Mouse (Mus musculus): ENCODE measurements around the gene Lrrc18. TPM values are rescaled to one million over a fixed set of nuclear protein-coding genes. Genes with fewer than 3 reads are reported as not detected.

Lrrc18 gene
- 0.35 and 0.43 TPM in 2 replicates for polyA plus RNA-seq (2015; fragmentation: Nextera tagmentation; extraction: Ambion mirVana)

DNA sequence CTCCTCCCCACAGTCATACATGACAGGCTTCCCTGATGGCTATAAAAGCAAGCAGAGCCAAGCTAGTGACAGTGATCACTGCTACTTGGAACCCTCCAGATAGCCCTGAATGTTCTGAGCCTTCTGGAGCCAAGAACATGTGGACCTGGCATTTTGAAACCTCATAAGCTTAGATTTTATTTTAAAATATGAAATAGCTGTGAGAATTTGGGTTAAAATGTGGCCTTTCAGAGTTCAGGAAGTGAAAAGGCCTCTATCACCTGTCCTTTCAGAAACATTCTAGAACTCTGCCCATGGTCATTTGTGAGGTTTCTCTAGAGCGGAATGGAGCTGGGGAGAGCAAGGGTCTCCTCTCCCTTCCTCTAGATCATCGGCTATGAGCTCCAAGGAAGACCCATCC lies at the start of gene Lrrc18:
Gene Lrrc18 (plus strand): TSS at position 301 of the 400 bp plus-strand sequence.
- Histone ChIP-seq H3K9ac (replicated peaks) (no peak within 1 kb of the TSS), H3K27ac (no peak within 1 kb of the TSS), H3K36me3 (no peaks in the 10 kb centered on the region), H3K4me2 (replicated peaks) (no peak within 1 kb of the TSS), H3K4me3 (replicated peaks) (no peak within 1 kb of the TSS), H3K27me3 (no peaks in the 10 kb centered on the region), H3K9me3 (no peaks in the 10 kb centered on the region), H3K4me1 (replicated peaks) (peaks cover 15% of the 10 kb centered on the region)
- ATAC-seq: no peak
- WGBS: 90% methylated on average over 2 of the region's 2 CpGs

DNA sequence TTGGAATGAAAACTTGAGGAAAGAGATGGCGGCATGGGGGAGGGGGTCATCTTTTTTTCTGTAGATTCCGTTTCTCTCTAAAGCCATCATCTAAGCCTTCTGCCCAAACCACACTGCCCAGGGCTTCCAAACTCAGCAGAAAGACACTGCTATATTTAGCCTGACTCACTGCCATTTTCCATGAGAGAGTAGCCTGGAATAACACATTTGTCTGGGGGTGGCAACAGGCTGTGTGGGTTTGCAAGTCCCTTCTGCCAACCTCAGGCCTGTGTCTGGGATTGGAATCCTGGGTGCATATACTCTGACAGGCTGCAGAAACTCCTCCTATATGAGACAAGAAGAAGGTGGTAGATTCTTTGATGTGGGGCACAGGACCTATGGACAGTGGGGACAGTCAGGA lies 43.7 kb upstream of the Lrrc18 start:
- Histone ChIP-seq H3K27ac (no peak overlapping the region), H3K27me3 (no peaks in the 10 kb centered on the region), H3K9ac (replicated peaks) (no peak overlapping the region), H3K9me3 (no peaks in the 10 kb centered on the region), H3K4me1 (replicated peaks) (peaks cover 16% of the 10 kb centered on the region), H3K36me3 (no peaks in the 10 kb centered on the region), H3K4me2 (replicated peaks) (no peak overlapping the region), H3K4me3 (replicated peaks) (no peak overlapping the region)
- 91% methylated on average over 2 of the region's 2 CpGs for WGBS
- ATAC-seq: no peak

DNA sequence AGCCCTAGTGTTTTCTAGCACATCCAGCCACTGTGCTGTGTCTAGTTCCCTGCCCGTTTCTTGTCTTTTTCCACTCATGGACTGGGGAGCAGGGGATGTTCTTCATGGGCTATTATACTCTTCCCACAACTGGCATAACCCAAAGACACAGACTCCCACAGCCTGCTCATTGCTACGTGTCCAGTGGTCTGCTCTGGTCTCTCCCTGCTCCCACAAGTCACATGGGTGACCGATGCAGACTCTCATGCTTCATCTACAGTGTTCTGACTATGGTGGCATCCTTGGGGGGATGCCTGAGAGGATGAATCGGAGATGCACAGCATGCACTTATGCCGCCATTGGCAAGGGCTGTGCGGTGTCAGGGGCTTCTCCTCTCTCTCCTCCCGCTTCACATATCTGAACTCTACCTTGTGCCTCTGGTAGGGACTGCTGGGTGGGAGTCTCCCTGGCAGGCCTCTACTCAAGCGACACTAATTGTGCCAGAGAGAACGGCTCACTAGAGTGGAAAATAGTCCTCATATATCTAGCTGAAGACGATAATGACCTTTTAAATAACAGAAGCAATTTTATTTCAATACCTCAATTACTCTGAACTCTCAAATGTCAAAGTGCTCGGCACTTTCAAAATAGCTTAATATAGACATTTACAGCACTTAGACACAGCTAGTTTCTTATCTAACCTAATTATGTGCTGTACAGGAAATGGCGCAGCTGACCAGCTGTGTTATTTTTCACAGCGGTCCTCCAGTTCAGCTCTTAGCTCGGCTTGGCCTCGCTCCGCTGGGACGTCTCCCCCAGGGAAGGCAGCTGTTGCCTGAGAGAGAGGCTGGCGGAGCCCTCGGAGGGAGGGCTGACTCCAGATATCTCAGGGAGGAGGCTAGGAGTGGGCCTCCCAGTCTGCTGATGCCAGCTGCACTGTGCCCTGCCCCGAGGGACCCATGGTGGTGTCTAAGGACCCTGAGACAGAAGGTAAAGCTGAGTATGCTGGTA lies 40.6 kb upstream of the Lrrc18 start:
- WGBS: 56% methylated on average over 20 of the region's 20 CpGs
- Histone ChIP-seq H3K27ac (peak overlapping the region; percentile 35; the same call in 1 of the 2 replicates), H3K9ac (replicated peaks) (no peak overlapping the region), H3K4me1 (replicated peaks) (peaks cover 16% of the 10 kb centered on the region), H3K27me3 (no peaks in the 10 kb centered on the region), H3K4me2 (replicated peaks) (no peak overlapping the region), H3K4me3 (replicated peaks) (no peak overlapping the region), H3K9me3 (no peaks in the 10 kb centered on the region), H3K36me3 (no peaks in the 10 kb centered on the region)
- peak; percentile 83 for ATAC-seq

DNA sequence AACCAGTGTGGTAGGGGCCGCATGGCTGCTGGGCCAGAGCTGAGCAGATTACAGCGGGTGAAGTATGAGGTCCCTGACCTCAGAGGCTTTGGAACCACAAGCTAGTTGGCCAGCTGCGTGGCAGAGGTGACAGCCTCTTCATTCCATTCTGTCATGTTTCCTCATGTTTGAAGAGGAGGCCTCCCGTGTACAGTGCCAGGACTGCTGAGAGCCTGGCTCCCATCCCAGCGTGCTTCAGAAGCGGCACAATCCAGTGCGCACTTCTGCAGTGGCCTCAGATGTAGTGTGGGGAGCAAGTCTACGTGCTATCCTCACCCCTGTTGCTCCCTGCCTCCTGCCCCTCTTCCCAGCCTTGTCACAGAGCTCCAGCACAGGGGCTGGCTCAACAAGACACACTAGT lies 34.7 kb upstream of the Lrrc18 start:
- Histone ChIP-seq H3K27ac (no peak overlapping the region), H3K4me1 (replicated peaks) (peaks cover under 1% of the 10 kb centered on the region), H3K27me3 (no peaks in the 10 kb centered on the region), H3K4me3 (replicated peaks) (no peak overlapping the region), H3K4me2 (replicated peaks) (no peak overlapping the region), H3K9me3 (no peaks in the 10 kb centered on the region), H3K9ac (replicated peaks) (no peak overlapping the region), H3K36me3 (no peaks in the 10 kb centered on the region)
- WGBS: 82% methylated on average over 8 of the region's 8 CpGs
- ATAC-seq: peak; percentile 35; the same call in 1 of the 2 replicates

DNA sequence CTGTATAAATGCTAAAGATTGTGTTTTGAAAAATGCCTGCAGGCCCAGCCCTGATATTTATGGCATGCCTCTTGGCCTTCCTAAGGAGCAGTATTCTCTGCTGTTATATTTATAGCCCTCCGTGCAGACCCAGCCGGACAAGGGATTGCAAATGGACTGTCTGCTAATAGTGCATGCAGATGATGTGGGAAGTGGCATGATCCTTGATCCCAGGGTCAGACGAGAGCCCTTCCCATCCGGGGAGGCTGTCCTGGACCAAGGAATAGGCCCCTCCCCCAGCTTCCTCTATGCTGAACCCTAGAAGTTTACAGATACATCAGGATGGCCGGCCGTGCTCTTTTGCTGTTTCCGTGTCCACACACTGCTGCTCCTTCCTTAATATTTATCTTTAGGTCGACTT lies 32.5 kb upstream of the Lrrc18 start:
- WGBS: 76% methylated on average over 8 of the region's 8 CpGs
- Histone ChIP-seq H3K27ac (no peak overlapping the region), H3K9ac (replicated peaks) (no peak overlapping the region), H3K4me3 (replicated peaks) (no peak overlapping the region), H3K4me2 (replicated peaks) (no peak overlapping the region), H3K9me3 (no peaks in the 10 kb centered on the region), H3K36me3 (no peaks in the 10 kb centered on the region), H3K4me1 (replicated peaks) (no peaks in the 10 kb centered on the region), H3K27me3 (no peaks in the 10 kb centered on the region)
- ATAC-seq: no peak

DNA sequence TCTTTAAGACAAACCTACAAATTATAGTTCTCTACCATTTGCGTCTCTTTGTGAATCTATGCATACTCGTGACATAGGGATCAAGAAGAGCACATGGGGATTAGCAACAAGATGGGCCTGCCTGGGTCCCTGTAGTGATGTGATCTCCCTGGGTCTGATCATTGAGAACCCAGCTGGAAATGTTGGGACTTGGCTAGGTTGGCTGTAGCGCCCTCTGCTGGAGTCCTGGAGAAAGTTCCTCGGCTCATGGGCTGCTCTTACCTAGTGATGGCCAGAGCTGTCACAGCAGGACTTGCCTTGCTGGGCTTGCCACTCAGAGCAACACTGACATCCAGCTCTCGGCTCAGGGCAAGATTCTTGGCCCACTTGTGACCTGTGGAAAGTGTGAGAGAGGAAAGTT lies 30.7 kb upstream of the Lrrc18 start:
- no peak overlapping the region for H3K27ac ChIP-seq

DNA sequence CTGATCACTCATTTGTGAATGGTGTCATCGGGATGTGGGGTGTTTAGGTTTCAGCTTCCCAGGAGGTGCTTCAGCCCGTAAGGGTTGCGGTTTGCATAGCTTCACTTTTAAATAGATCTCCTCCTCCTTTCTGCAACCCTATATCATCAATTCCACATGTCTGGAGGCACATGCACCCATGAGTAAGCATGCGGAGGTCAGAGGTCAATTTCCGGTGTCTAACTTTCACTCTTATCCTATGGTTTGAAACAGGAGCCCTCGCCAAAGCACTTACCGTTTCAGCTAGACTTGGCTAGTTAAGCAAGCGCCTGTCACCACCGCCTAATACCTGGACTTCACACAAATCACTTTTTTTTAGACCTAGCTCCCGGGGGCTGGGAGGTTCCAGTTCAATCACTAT lies 26.4 kb upstream of the Lrrc18 start:
- H3K4me1 ChIP-seq (replicated peaks): no peaks in the 10 kb centered on the region

More for the DNA sequence above, 30.7 kb upstream of the Lrrc18 start:
- no peaks in the 10 kb centered on the region for H3K9me3 ChIP-seq
- H3K4me3 ChIP-seq (replicated peaks): no peak overlapping the region
- no peak overlapping the region for H3K4me2 ChIP-seq (replicated peaks)
- H3K9ac ChIP-seq (replicated peaks): no peak overlapping the region
- no peaks in the 10 kb centered on the region for H3K4me1 ChIP-seq (replicated peaks)
- H3K36me3 ChIP-seq: no peaks in the 10 kb centered on the region
- peak; percentile 41; the same call in 1 of the 2 replicates for ATAC-seq
- H3K27me3 ChIP-seq: no peaks in the 10 kb centered on the region
- WGBS: 34% methylated on average over 5 of the region's 5 CpGs

DNA sequence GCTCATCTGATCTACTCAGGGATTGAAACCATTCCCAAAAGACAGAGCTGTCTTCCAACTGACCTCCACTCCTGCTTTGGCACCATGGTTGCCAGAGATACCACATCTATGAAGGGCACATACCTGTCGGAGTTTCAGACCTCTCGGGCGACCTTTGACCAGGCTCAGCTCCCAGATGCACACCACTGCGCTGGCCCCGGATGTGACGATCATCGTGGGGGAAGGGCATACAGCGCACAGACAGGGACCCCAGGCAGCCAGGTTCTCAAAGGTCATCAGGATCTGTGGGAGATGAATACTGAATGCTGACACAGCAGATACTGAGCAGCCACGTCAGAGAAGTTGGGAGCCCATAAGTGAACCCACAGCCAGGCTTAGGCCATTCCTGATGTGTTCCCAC lies 20.5 kb upstream of the Lrrc18 start:
- Histone ChIP-seq H3K4me3 (replicated peaks) (no peak overlapping the region), H3K4me2 (replicated peaks) (no peak overlapping the region), H3K4me1 (replicated peaks) (no peaks in the 10 kb centered on the region), H3K9me3 (no peaks in the 10 kb centered on the region), H3K27ac (no peak overlapping the region), H3K36me3 (no peaks in the 10 kb centered on the region), H3K27me3 (no peaks in the 10 kb centered on the region), H3K9ac (replicated peaks) (no peak overlapping the region)
- ATAC-seq: no peak
- 80% methylated on average over 9 of the region's 9 CpGs for WGBS

More for the DNA sequence above, 26.4 kb upstream of the Lrrc18 start:
- Histone ChIP-seq H3K9me3 (no peaks in the 10 kb centered on the region), H3K4me2 (replicated peaks) (no peak overlapping the region), H3K36me3 (no peaks in the 10 kb centered on the region), H3K27me3 (no peaks in the 10 kb centered on the region), H3K9ac (replicated peaks) (no peak overlapping the region), H3K4me3 (replicated peaks) (no peak overlapping the region), H3K27ac (no peak overlapping the region)
- 88% methylated on average over 10 of the region's 10 CpGs for WGBS
- no peak for ATAC-seq

DNA sequence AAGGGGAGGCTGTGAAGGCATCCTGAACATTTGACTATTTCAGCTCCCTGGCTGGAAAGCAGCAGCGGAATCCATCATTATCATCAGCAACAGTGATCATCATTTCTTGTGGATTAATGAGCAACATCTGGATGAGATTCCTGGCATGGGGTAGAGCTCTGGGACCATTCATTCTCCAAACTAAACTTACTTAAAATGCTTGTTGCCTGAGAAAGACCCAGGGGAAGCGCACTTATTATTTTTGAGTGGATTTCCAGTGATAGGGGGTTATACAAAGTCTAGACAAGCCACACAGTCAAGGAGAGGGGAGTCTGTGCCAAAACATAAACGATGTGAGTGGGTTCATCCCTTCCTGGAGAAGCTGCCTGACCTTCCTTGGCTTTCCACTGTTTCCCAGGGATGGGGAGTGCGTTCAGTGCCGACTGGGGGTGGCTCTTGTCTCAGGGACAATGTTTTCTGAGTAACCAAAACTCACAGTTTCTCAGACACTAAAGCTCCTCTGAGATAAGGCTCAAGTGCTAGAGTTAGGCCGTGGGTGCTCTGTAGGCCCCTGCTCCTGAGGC lies 6.9 kb upstream of the Lrrc18 start:
- no peaks in the 10 kb centered on the region for H3K36me3 ChIP-seq
- no peak overlapping the region for H3K9ac ChIP-seq (replicated peaks)
- no peaks in the 10 kb centered on the region for H3K4me1 ChIP-seq (replicated peaks)
- WGBS: 82% methylated on average over 6 of the region's 6 CpGs
- H3K4me2 ChIP-seq (replicated peaks): no peak overlapping the region
- no peak overlapping the region for H3K4me3 ChIP-seq (replicated peaks)
- no peaks in the 10 kb centered on the region for H3K27me3 ChIP-seq
- ATAC-seq: no peak
- no peak overlapping the region for H3K27ac ChIP-seq
- no peaks in the 10 kb centered on the region for H3K9me3 ChIP-seq

DNA sequence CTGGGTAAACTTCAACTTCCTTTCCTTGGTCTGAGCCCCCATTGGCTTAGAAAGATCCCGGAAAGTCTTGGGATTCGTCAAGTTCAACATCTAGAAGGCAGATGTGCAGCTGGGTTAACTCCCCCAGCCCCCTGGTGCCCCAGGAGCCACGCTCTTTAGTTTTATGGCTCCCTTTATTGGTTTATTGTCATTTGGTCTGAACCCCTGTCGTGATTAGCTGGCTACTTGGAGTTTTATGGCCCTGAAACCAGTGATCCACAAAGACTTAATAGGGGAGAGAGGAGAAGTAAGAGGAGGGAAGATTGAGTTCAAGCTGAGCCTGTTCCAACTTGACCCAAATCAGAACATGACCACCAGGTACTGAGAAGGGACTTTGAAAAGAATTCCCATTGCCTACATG lies 4.5 kb upstream of the Lrrc18 start:
- no peak for ATAC-seq
- Histone ChIP-seq H3K9ac (replicated peaks) (no peak overlapping the region), H3K4me3 (replicated peaks) (no peak overlapping the region), H3K27ac (no peak overlapping the region), H3K4me1 (replicated peaks) (no peaks in the 10 kb centered on the region), H3K4me2 (replicated peaks) (no peak overlapping the region), H3K27me3 (no peaks in the 10 kb centered on the region), H3K9me3 (no peaks in the 10 kb centered on the region), H3K36me3 (no peaks in the 10 kb centered on the region)
- WGBS: 77% methylated on average over 4 of the region's 4 CpGs

DNA sequence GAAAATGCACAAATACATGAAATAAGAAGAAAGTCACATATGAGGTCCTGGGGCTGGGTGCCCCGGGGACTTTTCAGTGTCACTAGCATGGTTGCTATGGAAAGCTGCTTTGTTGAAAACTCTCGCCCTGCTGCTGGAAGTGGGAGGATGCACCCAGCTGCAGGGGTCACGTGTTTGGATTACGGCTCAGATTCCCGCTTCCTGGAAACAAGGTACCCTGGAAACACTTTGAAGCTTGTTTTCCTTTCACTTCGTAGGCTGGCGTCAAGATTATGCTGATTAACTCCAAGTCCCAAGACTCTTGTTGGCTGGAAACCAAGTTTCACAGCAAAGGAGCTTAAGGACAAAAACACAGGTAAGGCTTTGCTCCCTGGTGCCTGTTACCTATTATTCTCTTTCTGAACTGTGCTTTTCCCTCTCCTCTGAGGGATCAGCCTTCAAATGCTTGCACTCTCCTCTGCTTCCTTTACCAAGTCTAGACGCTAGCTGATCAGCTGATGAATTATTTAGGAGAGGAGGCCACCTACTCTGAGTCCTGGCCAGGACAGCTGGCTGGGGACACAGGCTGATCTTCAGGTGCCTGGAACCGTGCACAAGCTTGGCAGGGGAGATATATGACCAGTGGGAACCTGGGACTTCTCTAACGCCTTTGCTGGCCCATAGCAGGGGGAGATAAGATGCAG lies 3.9 kb downstream of the Lrrc18 start:
- H3K27me3 ChIP-seq: no peaks in the 10 kb centered on the region
- H3K4me2 ChIP-seq (replicated peaks): peak overlapping the region; percentile 38
- no peak overlapping the region for H3K9ac ChIP-seq (replicated peaks)
- no peaks in the 10 kb centered on the region for H3K36me3 ChIP-seq
- peaks cover 23% of the 10 kb centered on the region for H3K4me1 ChIP-seq (replicated peaks)
- WGBS: 1% methylated on average over 10 of the region's 10 CpGs
- peak; percentile 70 for ATAC-seq
- peak overlapping the region; percentile 5; the same call in 1 of the 2 replicates for H3K4me3 ChIP-seq (replicated peaks)
- no peaks in the 10 kb centered on the region for H3K9me3 ChIP-seq
- peak overlapping the region; percentile 48 for H3K27ac ChIP-seq

DNA sequence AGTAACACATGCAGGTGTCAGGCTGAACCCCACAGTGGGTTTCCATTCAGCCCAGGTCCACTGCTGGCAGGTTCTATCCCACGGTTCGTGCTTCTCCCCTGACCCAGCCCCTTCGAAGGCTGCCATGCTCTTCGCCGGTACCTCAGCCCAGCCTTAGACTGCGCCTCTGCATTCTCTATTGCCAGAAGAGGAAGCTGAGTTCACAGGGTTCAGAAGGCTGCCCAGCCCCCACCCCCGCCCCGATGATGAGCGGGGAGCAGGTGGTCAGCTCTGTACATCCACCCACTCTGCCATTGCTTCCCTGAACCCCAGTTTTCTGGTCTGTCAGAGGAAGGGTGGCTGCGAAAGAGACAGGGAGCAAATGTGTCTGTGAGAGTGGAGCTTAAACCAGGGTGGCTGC lies 8.3 kb downstream of the Lrrc18 start:
- no peaks in the 10 kb centered on the region for H3K9me3 ChIP-seq
- H3K27ac ChIP-seq: no peak overlapping the region; the same call in 1 of the 2 replicates
- peak overlapping the region; percentile 40; the same call in 1 of the 2 replicates for H3K9ac ChIP-seq (replicated peaks)
- H3K4me3 ChIP-seq (replicated peaks): no peak overlapping the region
- no peaks in the 10 kb centered on the region for H3K36me3 ChIP-seq
- H3K4me1 ChIP-seq (replicated peaks): peaks cover 33% of the 10 kb centered on the region
- H3K4me2 ChIP-seq (replicated peaks): no peak overlapping the region
- WGBS: 22% methylated on average over 10 of the region's 10 CpGs
- no peaks in the 10 kb centered on the region for H3K27me3 ChIP-seq
- peak; percentile 55 for ATAC-seq
